Mouse (Mus musculus) cortical plate, adult 2 months (tissue): Measurements from ENCODE around the gene Cep83.

Experiments used
- CTCF ChIP-seq: fragments of 200-500 bp; IDR thresholded peaks from 2 replicates; pipeline ENCODE4 v1.5.1; 2011; ENCODE audit warnings: mild to moderate bottlenecking, control low read depth, low read length; ENCODE audit not compliant: insufficient read depth; ENCODE audit errors: extremely low read depth
- POLR2A ChIP-seq: fragments of 200-500 bp; IDR thresholded peaks from 2 replicates; pipeline ENCODE4 v1.6.1; 2011; ENCODE audit warnings: mild to moderate bottlenecking, low read length, control low read depth; ENCODE audit not compliant: insufficient read depth; ENCODE audit errors: extremely low read depth

GRCm38 (mm10) chr10:94664036-94664435 lies 24.4 kb upstream of the Cep83 start:
- TF ChIP-seq CTCF (no peak), POLR2A (no peak)
